Mouse (Mus musculus) kidney, postnatal 10 days (tissue): ENCODE measurements around the gene Ifngr1.
A peak's percentile ranks its signal among the peaks of the same experiment; 100 is the strongest.

Experiments used
- DNase-seq: peaks from one replicate; pipeline ENCODE4 v3.0.0; 2021; ENCODE audit warnings: mixed read lengths

Gene Ifngr1

GRCm38 (mm10) chr10:19591641-19592441 is at the start of gene Ifngr1:
Ifngr1 (plus strand) TSS chr10:19591949.
- DNase-seq = peak; percentile 100

GRCm38 (mm10) chr10:19546825-19547224 is 44.9 kb upstream of the Ifngr1 start:
- no peak for DNase-seq

- no peak for DNase-seq
Observed at GRCm38 (mm10) chr10:19548016-19548415, 43.7 kb upstream of the Ifngr1 start.

DNA sequence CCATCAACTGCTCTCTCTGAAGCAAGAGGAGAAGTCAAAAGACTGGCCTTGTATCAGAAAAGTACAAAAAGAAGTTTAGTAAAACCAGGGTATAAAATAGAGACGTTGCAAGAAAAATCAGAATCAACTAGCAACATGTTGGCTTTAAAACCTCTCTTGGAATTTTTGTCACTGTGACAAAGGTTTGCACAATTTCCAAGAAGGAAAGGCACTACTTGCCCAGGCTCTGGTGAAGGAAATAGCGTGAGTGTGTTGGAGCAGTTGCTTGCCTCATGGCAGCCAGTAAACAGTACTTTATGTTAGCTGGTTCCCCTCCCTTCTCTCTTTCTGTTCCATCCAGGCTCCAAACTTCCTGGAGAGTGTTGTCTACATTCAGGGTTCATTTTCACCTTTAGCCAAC is 43.3 kb upstream of the Ifngr1 start:
- DNase-seq = no peak

DNA sequence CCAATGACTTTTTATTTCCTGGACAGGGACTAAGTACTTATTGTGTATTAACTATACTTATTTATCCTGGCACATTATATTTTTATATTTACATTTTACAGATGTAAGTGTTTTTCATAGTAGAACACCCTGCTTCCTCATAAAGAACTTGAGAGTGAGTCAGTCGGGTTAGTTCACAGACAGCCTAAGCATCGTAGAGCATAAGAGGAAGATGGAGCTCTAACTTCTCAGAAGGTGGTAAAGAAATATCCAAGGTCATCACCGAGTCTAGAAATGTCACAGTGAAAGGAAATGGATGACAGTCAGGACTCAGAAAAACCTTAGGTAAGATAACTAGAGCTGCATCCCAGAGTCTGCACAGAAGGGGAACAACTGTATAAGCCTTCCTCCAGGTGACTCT is 40.2 kb upstream of the Ifngr1 start:
- no peak for DNase-seq

DNA sequence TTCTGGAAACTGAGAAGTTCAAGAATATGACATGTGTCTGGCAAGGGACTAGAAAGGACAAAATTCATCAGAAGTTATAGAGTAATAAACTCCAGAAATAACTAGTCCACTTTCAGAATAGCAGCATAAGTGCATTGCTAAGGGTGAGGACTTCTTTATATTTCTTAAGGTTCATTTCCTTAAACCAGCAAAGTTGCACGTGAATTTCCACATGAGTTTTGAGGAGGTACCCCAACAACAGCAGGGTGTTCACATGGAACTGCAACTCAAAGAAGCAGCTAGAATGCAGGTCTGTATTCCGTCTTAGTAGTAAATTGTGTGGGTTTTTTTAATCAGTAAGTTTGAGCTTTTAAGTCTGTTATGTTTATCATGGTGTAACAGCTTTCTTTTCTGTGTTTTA is 37.9 kb upstream of the Ifngr1 start:
- DNase-seq = no peak

DNA sequence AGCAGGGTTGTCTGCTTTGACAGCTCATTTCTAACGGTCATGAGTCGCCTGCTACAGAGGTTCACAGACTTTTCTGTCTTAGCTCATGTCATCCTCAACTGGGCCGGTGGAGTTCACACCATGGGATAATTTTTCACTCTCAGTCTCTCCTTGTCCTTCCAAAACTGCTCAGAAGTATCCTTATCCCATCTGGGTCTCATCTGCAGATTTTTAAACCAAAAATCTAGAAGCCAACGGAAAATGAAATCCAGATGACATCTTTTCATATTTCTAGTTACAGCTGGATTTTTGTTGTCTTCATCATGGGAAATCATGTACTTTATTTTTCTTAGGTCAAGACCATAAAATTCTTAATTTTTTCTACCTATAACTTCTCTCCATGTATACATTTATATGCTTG is 34.1 kb upstream of the Ifngr1 start:
- DNase-seq = no peak

DNA sequence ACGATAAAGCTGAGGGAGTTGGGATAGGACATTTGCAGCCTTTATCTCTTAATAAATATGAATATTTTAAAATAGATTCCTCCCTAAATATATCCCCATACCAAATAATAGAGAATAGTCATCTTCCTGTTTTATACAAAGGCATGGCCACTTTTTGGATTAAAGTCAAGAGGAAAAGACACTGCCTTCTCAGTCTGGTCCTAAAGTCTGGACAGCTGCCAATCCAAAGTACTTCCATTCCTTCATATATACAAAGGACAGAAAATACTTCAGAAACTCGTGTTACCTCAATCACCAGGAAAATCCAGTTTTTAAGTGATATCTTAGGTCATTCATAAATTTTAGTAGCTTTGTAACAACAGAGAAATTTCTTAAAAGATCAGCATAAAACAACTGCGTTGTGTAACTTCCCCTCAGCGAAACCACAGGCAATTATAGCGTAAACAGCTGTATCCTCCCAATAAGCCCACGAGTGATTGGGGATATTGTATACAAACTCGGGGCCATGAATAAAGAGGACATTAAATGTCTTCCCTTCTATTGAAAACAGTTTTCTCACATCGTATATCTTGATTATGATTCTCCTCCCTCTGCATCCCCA is 32.1 kb upstream of the Ifngr1 start:
- DNase-seq = peak; percentile 13

- no peak for DNase-seq
Observed at GRCm38 (mm10) chr10:19562598-19562997, 29.2 kb upstream of the Ifngr1 start.

DNA sequence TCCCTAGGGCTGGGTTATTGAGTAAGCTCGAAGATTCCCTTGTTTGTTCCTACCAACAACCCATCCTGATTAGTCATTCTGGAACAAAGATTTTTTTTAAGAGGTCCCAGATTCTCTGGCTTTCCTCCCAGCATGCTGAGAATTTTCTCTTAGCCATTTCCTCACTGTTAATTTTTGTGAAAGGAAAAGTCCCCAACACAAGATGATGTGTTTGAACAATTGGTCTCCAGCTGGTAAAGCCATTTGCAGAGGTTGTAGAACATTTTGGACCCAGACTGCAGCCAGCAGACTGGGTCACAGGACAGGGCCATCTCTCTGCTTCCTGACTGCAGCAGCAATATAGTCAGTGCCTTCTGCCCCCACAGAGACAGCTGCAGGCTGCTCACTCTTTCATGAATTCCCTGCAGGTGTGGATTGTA is 28.3 kb upstream of the Ifngr1 start:
- DNase-seq = peak; percentile 8

- no peak for DNase-seq
Observed at GRCm38 (mm10) chr10:19567481-19567880, 24.3 kb upstream of the Ifngr1 start.

GRCm38 (mm10) chr10:19570288-19570687 is 21.5 kb upstream of the Ifngr1 start:
- DNase-seq = no peak

GRCm38 (mm10) chr10:19570716-19571115 is 21.0 kb upstream of the Ifngr1 start:
- no peak for DNase-seq

- no peak for DNase-seq
Observed at GRCm38 (mm10) chr10:19577571-19577970, 14.2 kb upstream of the Ifngr1 start.

GRCm38 (mm10) chr10:19578001-19578400 is 13.7 kb upstream of the Ifngr1 start:
- no peak for DNase-seq

DNA sequence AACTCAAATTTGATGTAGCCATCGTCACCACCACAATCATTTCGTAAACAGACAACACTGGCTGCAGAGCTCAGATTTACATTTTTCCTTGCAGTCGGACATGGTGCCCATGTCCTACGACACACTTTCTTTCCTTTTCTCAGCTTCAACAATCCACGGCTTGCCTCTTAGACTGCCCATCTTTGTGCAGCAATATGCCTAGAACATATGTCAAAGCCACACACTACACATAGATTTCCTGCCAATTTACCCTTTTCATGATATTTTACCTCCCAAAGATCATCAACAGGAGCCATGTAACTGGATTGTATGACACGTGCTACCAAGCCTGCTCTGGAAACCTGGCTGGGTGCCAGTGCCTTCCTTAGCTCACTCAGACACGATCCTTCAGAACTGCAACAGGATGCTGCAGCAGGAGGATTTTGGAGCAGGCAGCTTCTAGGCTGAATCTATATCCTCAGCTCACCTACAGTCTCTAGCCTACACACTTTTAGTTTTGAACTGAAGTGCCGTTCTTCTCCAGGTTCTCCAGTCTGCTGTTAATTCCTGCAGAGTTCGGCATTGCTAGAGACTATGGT is 13.3 kb upstream of the Ifngr1 start:
- peak; percentile 73 for DNase-seq

DNA sequence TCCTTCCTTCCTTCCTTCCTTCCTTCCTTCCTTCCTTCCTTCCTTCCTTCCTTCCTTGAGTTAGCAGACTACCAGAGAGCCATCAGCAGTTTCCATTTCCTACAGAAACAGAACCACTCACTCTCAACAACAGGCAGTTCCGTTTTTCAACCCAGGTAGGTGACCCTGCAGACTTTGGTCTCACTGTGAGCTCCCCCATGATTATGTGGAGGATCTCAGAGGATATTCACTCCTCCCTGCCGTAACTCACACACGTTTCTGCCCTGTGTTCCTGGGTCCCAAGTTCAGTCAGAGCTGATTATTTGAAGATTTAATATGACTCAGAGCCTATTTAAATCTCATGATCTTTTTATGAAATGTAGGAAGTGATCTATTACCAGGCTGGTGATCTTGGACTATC is 11.1 kb upstream of the Ifngr1 start:
- no peak for DNase-seq

DNA sequence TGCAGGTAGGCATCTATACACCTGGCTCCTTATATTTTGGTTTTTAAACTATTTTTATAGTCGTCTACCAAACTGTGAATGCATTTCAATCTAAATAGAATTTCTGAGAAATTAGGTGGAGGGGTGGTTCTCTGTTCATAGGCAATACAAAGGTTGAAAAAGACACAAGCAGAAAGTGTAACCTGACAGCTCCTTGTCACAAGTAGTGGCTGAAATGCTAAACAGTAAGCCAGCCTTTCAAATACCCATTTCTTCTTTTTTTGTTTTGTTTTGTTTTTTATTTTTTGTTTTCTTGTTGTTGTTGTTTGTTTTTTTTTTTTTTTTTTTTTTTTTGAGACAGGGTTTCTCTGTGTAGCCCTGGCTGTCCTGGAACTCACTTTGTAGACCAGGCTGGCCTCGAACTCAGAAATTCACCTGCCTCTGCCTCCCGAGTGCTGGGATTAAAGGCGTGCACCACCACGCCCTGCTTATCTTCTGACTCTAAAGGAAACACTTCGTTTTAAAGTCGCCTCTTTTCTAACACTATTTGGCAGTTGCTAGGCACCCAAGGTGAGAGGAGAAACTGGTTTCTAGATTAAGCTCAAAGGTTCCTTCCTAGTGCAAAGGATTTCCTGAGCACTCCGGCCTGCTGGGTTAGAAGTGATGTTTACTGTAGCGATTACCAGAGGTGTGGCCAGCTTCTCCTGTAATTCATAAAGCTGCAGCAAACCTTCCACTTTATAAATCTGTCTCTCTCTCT is 9.7 kb upstream of the Ifngr1 start:
- DNase-seq = no peak

DNA sequence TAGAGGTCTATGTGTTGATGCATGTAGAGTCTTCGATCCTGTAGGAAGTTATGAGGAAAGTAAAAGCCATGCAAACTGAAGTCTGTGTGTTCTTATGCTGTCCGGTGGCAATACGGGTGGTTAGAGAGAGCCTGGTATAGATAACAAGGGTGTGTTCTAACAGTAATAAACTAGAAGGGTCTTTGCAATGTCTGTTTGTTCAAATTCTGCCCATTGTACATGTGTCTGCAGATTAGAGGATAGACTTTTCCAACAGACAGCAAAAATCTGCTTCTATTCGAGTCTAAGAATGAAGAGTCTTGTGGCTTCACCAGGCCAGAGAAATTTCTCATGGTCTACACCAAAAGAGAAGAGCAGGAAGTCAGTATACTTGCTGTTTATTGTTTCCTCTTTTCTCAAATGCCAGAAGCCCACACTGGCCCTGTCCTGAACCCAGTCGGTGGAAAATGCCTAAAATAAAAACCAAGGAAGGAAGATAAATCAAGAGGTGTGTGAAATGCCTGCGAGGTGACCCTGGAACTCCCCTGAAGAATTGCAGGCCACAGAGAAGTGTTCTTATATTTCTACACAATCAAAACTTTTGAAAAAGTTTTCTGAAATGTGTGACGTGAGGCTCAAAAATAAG is 8.8 kb upstream of the Ifngr1 start:
- no peak for DNase-seq

GRCm38 (mm10) chr10:19584064-19584463 is 7.7 kb upstream of the Ifngr1 start:
- peak; percentile 15 for DNase-seq

DNA sequence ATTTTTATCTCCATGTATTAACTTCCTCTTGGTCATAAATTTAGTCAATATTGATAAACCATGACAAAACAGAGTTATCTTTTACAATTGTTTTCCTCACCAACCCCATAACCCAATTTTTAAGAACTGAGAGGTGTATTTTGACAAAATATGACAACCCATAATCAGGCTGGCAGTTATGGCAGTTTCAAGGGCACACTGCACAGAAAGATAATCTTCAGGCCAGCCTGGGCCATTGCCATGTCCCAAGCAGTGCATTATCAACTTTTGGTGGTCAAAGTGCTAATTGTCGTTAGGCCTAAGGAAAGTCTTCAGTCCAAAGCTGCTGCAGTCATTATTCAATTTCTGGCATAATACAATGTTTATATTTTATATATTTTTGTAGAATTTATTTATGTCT is 6.9 kb upstream of the Ifngr1 start:
- DNase-seq = no peak

GRCm38 (mm10) chr10:19585860-19586259 is 5.9 kb upstream of the Ifngr1 start:
- DNase-seq = no peak

- no peak for DNase-seq
Observed at GRCm38 (mm10) chr10:19587281-19587680, 4.5 kb upstream of the Ifngr1 start.
